Mouse (Mus musculus) cerebellum, adult 2 months (tissue): ENCODE data around the gene Ddx39. TPM values are rescaled to one million over a fixed set of nuclear protein-coding genes. Genes with fewer than 3 reads are reported as not detected.
A peak's percentile ranks its signal among the peaks of the same experiment; 100 is the strongest.

Experiments
- DNase-seq, 2 experiments: peaks; one replicate each; pipeline ENCODE4 v3.0.0; 2021
- H3K27ac ChIP-seq: fragments of 200-500 bp; 2 replicates; pipeline ENCODE4 v1.5.1; 2012; ENCODE audit warnings: low read length, control low read depth, inconsistent platforms; ENCODE audit not compliant: insufficient read depth
- H3K27me3 ChIP-seq: fragments of 200-500 bp; 2 replicates; pipeline ENCODE4 v1.6.1; 2012; ENCODE audit warnings: inconsistent platforms, mild to moderate bottlenecking, low read length, moderate library complexity; ENCODE audit not compliant: control insufficient read depth, insufficient read depth
- H3K4me1 ChIP-seq: fragments of 200-500 bp; 2 replicates; pipeline ENCODE4 v1.6.1; 2011; ENCODE audit warnings: low read length; ENCODE audit not compliant: control insufficient read depth, insufficient read depth
- H3K4me3 ChIP-seq: fragments of 200-500 bp; replicated peaks from 2 replicates; pipeline ENCODE3; 2011; ENCODE audit warnings: mild to moderate bottlenecking, low read depth, low read length, control low read depth; ENCODE audit not compliant: insufficient read depth
- CTCF ChIP-seq: fragments of 200-500 bp; IDR thresholded peaks from 2 replicates; pipeline ENCODE4 v1.5.1; 2011; ENCODE audit warnings: low read depth, mild to moderate bottlenecking, control low read depth, low read length, moderate library complexity, borderline replicate concordance; ENCODE audit not compliant: insufficient read depth
- POLR2A ChIP-seq: fragments of 200-500 bp; IDR thresholded peaks from 2 replicates; pipeline ENCODE4 v1.6.1; 2011; ENCODE audit warnings: low read length, control low read depth, borderline replicate concordance; ENCODE audit not compliant: insufficient read depth
- WGBS: fragments of 180-500 bp; shearing (Covaris S2); methylation state at CpG from one replicate; pipeline ENCODE4 v1.1.7; 2018; 5-methylcytosine and 5-hydroxymethylcytosine counted together
- polyA plus RNA-seq: library from polyadenylated mRNA; depleted of rRNA; stranded (reverse); fragments of >200 nt; gene quantifications from 2 replicates; pipeline ENCODE4 v1.2.3, GENCODE M21; 2012

Ddx39 gene
- polyA plus RNA-seq, 1 experiment = 30.0 TPM

DNA sequence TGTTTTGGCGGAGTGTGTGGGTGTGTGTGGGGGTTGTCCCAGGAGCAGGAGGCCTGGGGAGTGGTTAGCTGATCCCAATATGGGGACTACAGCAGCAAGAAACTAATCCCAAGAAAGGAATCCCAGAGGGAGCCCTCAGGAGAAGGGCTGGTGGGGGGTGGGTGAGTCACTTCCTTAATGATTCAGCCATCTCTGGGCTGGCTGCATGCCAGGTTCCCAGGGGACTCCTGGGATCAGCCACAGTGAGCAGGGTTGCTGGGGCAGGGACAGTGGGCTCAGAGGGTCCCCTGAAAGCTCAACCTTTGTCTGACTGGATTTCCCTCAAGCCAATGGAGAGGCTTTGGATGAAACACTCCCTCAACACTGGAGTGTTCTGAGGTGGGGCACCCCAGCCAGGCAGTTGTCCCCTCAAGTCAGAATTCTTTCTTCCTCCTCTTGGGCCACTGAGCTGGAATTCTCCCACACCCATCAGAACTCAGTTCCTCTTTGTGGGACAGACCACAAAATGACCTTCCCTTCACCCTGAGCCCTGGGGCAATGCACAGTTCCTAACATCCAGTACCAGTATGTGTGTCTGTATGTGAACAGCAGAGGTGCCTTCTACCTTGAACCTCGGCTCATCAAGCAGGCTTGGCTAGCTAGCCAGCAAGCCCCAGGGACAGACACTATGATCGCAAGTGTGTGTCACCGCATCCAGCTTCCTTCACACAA lies 23.0 kb downstream of the Ddx39 start:
- Histone ChIP-seq H3K4me3 (no peak overlapping the region), H3K4me1 (no peaks in the 10 kb centered on the region), H3K27me3 (no peaks in the 10 kb centered on the region; the same call in 1 of the 2 replicates), H3K27ac (no peak overlapping the region)
- TF ChIP-seq POLR2A (no peak), CTCF (no peak)
- no peak for DNase-seq
- WGBS = 82% methylated on average over 4 of the region's 4 CpGs

- no peak for TF ChIP-seq POLR2A
- TF ChIP-seq CTCF = no peak
- Histone ChIP-seq H3K4me3 (no peak overlapping the region), H3K27me3 (no peaks in the 10 kb centered on the region; the same call in 1 of the 2 replicates), H3K4me1 (no peaks in the 10 kb centered on the region), H3K27ac (no peak overlapping the region)
- no peak for DNase-seq
- WGBS = 74% methylated on average over 10 of the region's 10 CpGs
These were observed 24.2 kb downstream of the Ddx39 start for GRCm38 (mm10) chr8:83738949-83739710.

DNA sequence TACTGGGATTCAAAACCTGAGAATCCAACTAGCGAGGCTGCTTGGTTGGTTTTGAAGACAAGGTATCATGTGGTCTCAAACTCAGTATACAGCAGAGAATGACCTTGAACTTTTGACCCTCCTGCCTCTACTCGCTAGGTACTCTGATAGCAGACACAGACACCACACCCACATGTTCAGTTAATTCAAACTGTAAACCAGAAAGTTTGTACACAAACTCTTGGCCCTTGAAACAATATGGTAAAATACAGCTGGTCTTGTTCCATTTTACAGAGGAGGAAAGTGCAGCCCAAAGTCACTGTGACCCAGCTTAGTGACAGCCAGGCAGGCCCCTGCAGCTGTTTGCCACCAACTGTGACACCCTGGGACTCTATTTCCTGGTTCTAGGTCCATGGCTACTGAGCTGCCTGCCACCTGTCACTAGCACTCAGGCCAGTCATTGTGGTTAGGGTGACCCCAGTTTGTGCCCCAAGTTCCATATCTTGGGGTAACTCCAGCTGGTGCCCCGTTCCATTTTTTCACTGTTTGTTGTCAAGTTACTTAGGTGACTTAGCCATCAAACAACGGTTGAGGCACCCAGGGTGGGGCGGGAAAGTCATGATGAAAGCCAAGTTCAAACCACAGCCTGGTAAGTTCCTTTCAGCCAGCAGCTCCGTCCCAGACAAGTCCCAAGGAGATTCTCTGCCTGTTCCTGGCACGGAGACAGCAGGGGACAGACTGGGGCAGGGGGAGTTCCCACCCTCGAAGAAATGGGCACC lies 24.9 kb downstream of the Ddx39 start:
- TF ChIP-seq CTCF (no peak), POLR2A (no peak)
- H3K27me3 ChIP-seq = no peaks in the 10 kb centered on the region; the same call in 1 of the 2 replicates
- 27% methylated on average over 8 of the region's 8 CpGs for WGBS
- DNase-seq = no peak
- no peaks in the 10 kb centered on the region for H3K4me1 ChIP-seq
- no peak overlapping the region for H3K4me3 ChIP-seq
- H3K27ac ChIP-seq = no peak overlapping the region

DNA sequence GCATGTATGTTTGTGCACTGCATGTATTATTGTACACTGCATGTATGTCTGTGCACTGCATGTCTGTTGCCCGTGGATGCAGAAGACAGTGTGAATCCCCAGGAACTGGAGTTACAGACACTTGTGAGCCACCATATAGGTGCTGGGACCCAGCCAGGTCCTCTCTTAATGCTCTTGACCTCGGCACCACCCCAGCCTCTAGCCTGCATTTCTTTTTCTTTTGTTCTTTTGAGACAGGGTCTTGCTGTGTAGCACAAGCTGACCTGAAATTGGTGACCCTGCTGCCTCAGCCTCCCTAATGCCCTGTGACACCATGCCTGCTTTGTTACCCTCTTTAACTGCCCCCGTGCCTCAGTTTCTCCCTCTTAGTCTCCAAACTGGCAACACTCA lies 25.6 kb downstream of the Ddx39 start:
- WGBS = 10% methylated on average over 3 of the region's 3 CpGs
- Histone ChIP-seq H3K27ac (no peak overlapping the region), H3K27me3 (no peaks in the 10 kb centered on the region; the same call in 1 of the 2 replicates), H3K4me1 (no peaks in the 10 kb centered on the region), H3K4me3 (peak overlapping the region; percentile 31)
- TF ChIP-seq CTCF = no peak
- TF ChIP-seq POLR2A = no peak
- no peak for DNase-seq

GRCm38 (mm10) chr8:83740976-83741741 lies 26.2 kb downstream of the Ddx39 start, which contains the start of gene Adgre5:
Adgre5 (minus strand) TSS chr8:83741326.
- Histone ChIP-seq H3K4me3 (peak within 1 kb of the TSS; percentile 31), H3K27ac (no peak within 1 kb of the TSS), H3K27me3 (no peaks in the 10 kb centered on the region; the same call in 1 of the 2 replicates), H3K4me1 (no peaks in the 10 kb centered on the region)
- 2% methylated on average over 54 of the region's 56 CpGs for WGBS
- DNase-seq = no peak
- TF ChIP-seq POLR2A (no peak), CTCF (no peak)

DNA sequence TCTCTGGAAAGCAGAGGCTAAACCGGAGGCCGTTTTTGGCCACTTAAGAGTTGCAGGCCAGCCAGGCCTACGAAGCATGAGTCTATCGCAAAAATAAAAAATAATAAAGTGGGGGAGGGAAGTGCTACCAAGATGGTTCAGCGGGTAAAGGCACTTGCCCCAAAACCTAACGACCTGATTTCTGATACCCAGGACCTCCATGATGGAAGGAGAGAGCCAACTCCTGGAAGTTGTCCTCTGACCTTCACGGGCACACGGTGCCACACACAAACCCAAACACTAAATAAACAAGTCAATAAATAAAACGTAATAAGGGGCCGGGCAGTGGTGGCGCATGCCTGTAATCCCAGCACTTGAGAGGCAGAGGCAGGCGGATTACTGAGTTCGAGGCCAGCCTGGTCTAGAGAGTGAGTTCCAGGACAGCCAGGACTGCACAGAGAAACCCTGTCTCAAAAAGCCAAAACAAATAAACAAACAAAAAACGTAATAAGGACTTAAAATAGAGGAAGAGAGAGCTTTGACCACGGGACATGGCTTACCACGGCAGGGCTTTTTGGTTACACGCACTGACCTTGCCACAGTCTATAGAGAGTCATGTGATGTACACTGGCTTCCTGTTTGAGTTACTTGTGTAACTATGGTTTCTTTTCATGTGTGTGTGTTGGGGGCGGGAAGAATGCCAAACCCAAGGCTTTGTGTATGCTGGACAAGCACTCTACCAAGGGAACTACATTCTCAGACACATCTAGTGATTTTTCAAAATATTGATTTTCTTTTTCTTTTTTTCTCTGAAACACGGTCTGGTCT lies 27.1 kb downstream of the Ddx39 start:
- TF ChIP-seq CTCF (no peak), POLR2A (no peak)
- 84% methylated on average over 19 of the region's 19 CpGs for WGBS
- no peak overlapping the region for H3K27ac ChIP-seq
- no peak for DNase-seq
- no peaks in the 10 kb centered on the region; the same call in 1 of the 2 replicates for H3K27me3 ChIP-seq
- no peak overlapping the region for H3K4me3 ChIP-seq
- H3K4me1 ChIP-seq = no peaks in the 10 kb centered on the region

- Histone ChIP-seq H3K4me1 (0 out of 2 replicates have a peak, but pooled peaks cover 3% of the 10 kb centered on the region), H3K27ac (no peak overlapping the region), H3K4me3 (no peak overlapping the region), H3K27me3 (no peaks in the 10 kb centered on the region; the same call in 1 of the 2 replicates)
- WGBS = 92% methylated on average over 6 of the region's 6 CpGs
- no peak for DNase-seq
- TF ChIP-seq POLR2A (no peak), CTCF (no peak)
These were observed 28.0 kb downstream of the Ddx39 start for GRCm38 (mm10) chr8:83742968-83743367.
